Mouse (Mus musculus) spleen, adult 2 months (tissue): ENCODE results near the gene Tbl1xr1.

Experiments used
- CTCF ChIP-seq: fragments of 200-500 bp; IDR thresholded peaks from 2 replicates; pipeline ENCODE4 v1.5.1; 2011; ENCODE audit warnings: mild to moderate bottlenecking, inconsistent platforms; ENCODE audit not compliant: insufficient read depth, insufficient read length, insufficient replicate concordance; ENCODE audit errors: extremely low read depth
- POLR2A ChIP-seq: fragments of 200-500 bp; IDR thresholded peaks from 2 replicates; pipeline ENCODE4 v1.6.1; 2011; ENCODE audit warnings: low read depth, low read length, inconsistent platforms

DNA sequence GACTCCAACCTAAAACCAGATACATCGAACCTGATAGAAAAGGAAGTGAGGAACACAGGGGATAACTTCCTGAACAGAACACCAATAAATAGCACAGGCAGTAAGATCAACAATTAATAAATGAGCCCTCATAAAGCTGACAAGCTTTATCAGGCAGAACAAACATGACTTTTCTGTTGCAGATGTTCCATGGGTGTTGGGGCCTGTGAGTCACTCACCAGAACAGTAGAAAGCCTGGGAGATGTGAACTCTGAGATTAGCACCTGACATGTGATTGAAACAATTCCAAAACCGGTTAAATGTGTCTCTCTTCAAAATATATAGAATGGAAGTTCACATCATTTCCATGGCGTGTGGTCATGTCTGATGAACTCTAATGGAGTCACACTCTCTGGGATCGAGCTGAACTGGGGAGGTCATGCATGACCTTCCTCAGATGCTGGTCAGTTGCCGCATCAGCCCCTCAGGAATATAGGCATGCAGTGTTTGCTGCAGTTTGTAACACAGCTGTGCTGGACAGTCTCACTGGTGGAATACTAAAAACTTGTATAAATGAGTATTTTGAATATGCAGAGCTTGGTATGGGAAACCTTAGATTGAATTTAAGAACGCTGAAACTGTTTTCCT lies 72.0 kb downstream of the Tbl1xr1 start:
- TF ChIP-seq CTCF (no peak), POLR2A (no peak)
